Mouse (Mus musculus) spleen, postnatal 36 days (tissue): ENCODE results near the gene Cd177.
"Not testable (repeated sequence)": the region's sequence is repeated elsewhere in the genome, so short reads cannot be mapped to it uniquely, and the experiment has no call there.

ENCODE experiments used
- DNase-seq, 2 experiments: peaks; one replicate each; pipeline ENCODE4 v3.0.0; 2022; ENCODE audit warnings: low spot score in 2 of 2, mixed read lengths in 1 of 2

The Cd177 gene

GRCm38 (mm10) chr7:24760211-24760610 is at the start of gene Cd177:
Gene Cd177 (minus strand): TSS chr7:24760311.
- no peak for DNase-seq

- no peak for DNase-seq
Observed at GRCm38 (mm10) chr7:24809041-24809440, 48.9 kb upstream of the Cd177 start.

- DNase-seq, result no peak
Observed at GRCm38 (mm10) chr7:24804826-24805225, 44.7 kb upstream of the Cd177 start.

GRCm38 (mm10) chr7:24802149-24802767 is 42.1 kb upstream of the Cd177 start:
- DNase-seq, result no peak

- no peak for DNase-seq
Observed at GRCm38 (mm10) chr7:24797918-24798317, 37.8 kb upstream of the Cd177 start.

- DNase-seq, result not testable (repeated sequence)
Observed at GRCm38 (mm10) chr7:24776918-24777317, 16.8 kb upstream of the Cd177 start, which contains the start of gene Ceacam10. Gene Ceacam10 (plus strand): TSS chr7:24777206.

- DNase-seq, result no peak
Observed at GRCm38 (mm10) chr7:24776145-24776544, 16.0 kb upstream of the Cd177 start.

- no peak for DNase-seq
Observed at GRCm38 (mm10) chr7:24773942-24774535, 13.9 kb upstream of the Cd177 start.

GRCm38 (mm10) chr7:24771361-24771760 is 11.2 kb upstream of the Cd177 start:
- DNase-seq, result no peak

GRCm38 (mm10) chr7:24762574-24762973 is 2.5 kb upstream of the Cd177 start:
- no peak for DNase-seq

- no peak for DNase-seq
Observed at GRCm38 (mm10) chr7:24761161-24761560, 1.1 kb upstream of the Cd177 start.

- DNase-seq, result no peak
Observed at GRCm38 (mm10) chr7:24758520-24758919, 1.6 kb downstream of the Cd177 start.

GRCm38 (mm10) chr7:24753476-24753875 is 6.6 kb downstream of the Cd177 start:
- no peak for DNase-seq

- no peak for DNase-seq
Observed at GRCm38 (mm10) chr7:24751610-24752009, 8.5 kb downstream of the Cd177 start.

GRCm38 (mm10) chr7:24750695-24751094 is 9.4 kb downstream of the Cd177 start:
- DNase-seq, result no peak

- no peak for DNase-seq
Observed at GRCm38 (mm10) chr7:24735970-24736670, 24.0 kb downstream of the Cd177 start.

- not testable (repeated sequence) for DNase-seq
Observed at GRCm38 (mm10) chr7:24726808-24727207, 33.3 kb downstream of the Cd177 start, which contains the start of gene Gm4763. Gene Gm4763 (minus strand): TSS chr7:24726908.

- peak in 1 of 2 experiments; percentile 18 for DNase-seq
Observed at GRCm38 (mm10) chr7:24715039-24715438, 45.1 kb downstream of the Cd177 start.

GRCm38 (mm10) chr7:24708832-24709292 is 51.2 kb downstream of the Cd177 start, which contains the start of gene BC049730:
Gene BC049730 (plus strand): TSS chr7:24709242.
- DNase-seq, result no peak

GRCm38 (mm10) chr7:24702841-24703240 is 57.3 kb downstream of the Cd177 start:
- DNase-seq, result not testable (repeated sequence)

GRCm38 (mm10) chr7:24697891-24698290 is 62.2 kb downstream of the Cd177 start:
- DNase-seq, result not testable (repeated sequence)
